Mouse (Mus musculus) brown adipose tissue, adult 24 weeks (tissue): ENCODE measurements around the gene Peak1. TPM values are rescaled to one million over a fixed set of nuclear protein-coding genes. Genes with fewer than 3 reads are reported as not detected.
A peak's percentile ranks its signal among the peaks of the same experiment; 100 is the strongest.

Source experiments
- H3K27ac ChIP-seq: fragments of 200-500 bp; replicated peaks from 2 replicates; pipeline ENCODE4 v1.5.1; 2012; ENCODE audit warnings: low read depth, mild to moderate bottlenecking, low read length
- H3K4me1 ChIP-seq: fragments of 200-500 bp; 2 replicates; pipeline ENCODE4 v1.6.1; 2012; ENCODE audit warnings: low read length, mixed read lengths; ENCODE audit not compliant: control insufficient read depth, insufficient read depth, insufficient read length
- H3K4me3 ChIP-seq: fragments of 200-500 bp; 2 replicates; pipeline ENCODE4 v1.5.1; 2012; ENCODE audit warnings: low read depth, mild to moderate bottlenecking, low read length, moderate library complexity; ENCODE audit not compliant: insufficient read depth
- polyA plus RNA-seq: library from polyadenylated mRNA; stranded (reverse); fragments of >200 nt; gene quantifications from 2 replicates; pipeline ENCODE4 v1.2.4, GENCODE M21; 2012; ENCODE audit not compliant: missing spikeins, insufficient read depth, insufficient read length

Peak1 gene
- polyA plus RNA-seq, 1 experiment, result 9.6 TPM

GRCm38 (mm10) chr9:56191498-56192455 is 226.1 kb downstream of the Peak1 start:
- Histone ChIP-seq H3K27ac (no peak overlapping the region), H3K4me1 (no peaks in the 10 kb centered on the region), H3K4me3 (no peak overlapping the region)

- no peaks in the 10 kb centered on the region for H3K4me1 ChIP-seq
- no peak overlapping the region for H3K4me3 ChIP-seq
- H3K27ac ChIP-seq, result no peak overlapping the region
Observed at GRCm38 (mm10) chr9:56180118-56180781, 237.6 kb downstream of the Peak1 start.

GRCm38 (mm10) chr9:56179416-56180117 is 238.3 kb downstream of the Peak1 start:
- H3K4me3 ChIP-seq, result no peak overlapping the region
- H3K4me1 ChIP-seq, result no peaks in the 10 kb centered on the region
- no peak overlapping the region for H3K27ac ChIP-seq

- H3K27ac ChIP-seq, result no peak overlapping the region
- H3K4me1 ChIP-seq, result no peaks in the 10 kb centered on the region
- no peak overlapping the region for H3K4me3 ChIP-seq
Observed at GRCm38 (mm10) chr9:56177354-56177753, 240.5 kb downstream of the Peak1 start.

- Histone ChIP-seq H3K4me3 (no peak overlapping the region), H3K4me1 (no peaks in the 10 kb centered on the region), H3K27ac (no peak overlapping the region)
Observed at GRCm38 (mm10) chr9:56175316-56175715, 242.6 kb downstream of the Peak1 start.

GRCm38 (mm10) chr9:56167690-56168089 is 250.2 kb downstream of the Peak1 start:
- Histone ChIP-seq H3K27ac (no peak overlapping the region), H3K4me1 (no peaks in the 10 kb centered on the region)

GRCm38 (mm10) chr9:56166161-56166560 is 251.7 kb downstream of the Peak1 start:
- Histone ChIP-seq H3K4me3 (no peak overlapping the region), H3K4me1 (no peaks in the 10 kb centered on the region), H3K27ac (no peak overlapping the region)

More at GRCm38 (mm10) chr9:56167690-56168089, 250.2 kb downstream of the Peak1 start:
- H3K4me3 ChIP-seq, result no peak overlapping the region

- Histone ChIP-seq H3K27ac (0 out of 2 replicates have a peak within 1 kb of the TSS, but pooled peaks have one; percentile 23), H3K4me3 (no peak within 1 kb of the TSS), H3K4me1 (no peaks in the 10 kb centered on the region)
Observed at GRCm38 (mm10) chr9:56165377-56165776, 252.5 kb downstream of the Peak1 start, which contains the start of gene Tspan3. Gene Tspan3, minus strand, starts transcription at chr9:56165477.

GRCm38 (mm10) chr9:56160341-56161141 is 257.3 kb downstream of the Peak1 start:
- H3K27ac ChIP-seq, result peak overlapping the region; percentile 65
- H3K4me3 ChIP-seq, result peak overlapping the region; percentile 75

GRCm38 (mm10) chr9:56159456-56159855 is 258.4 kb downstream of the Peak1 start:
- Histone ChIP-seq H3K4me3 (peak overlapping the region; percentile 34; the same call in 1 of the 2 replicates), H3K27ac (peak overlapping the region; percentile 27; the same call in 1 of the 2 replicates), H3K4me1 (peaks cover 13% of the 10 kb centered on the region)

More at GRCm38 (mm10) chr9:56160341-56161141, 257.3 kb downstream of the Peak1 start:
- peaks cover 13% of the 10 kb centered on the region for H3K4me1 ChIP-seq

GRCm38 (mm10) chr9:56158077-56158476 is 259.8 kb downstream of the Peak1 start:
- Histone ChIP-seq H3K4me3 (no peak overlapping the region), H3K27ac (no peak overlapping the region; the same call in 1 of the 2 replicates), H3K4me1 (peaks cover 13% of the 10 kb centered on the region)

GRCm38 (mm10) chr9:56154572-56154971 is 263.3 kb downstream of the Peak1 start:
- no peak overlapping the region; the same call in 1 of the 2 replicates for H3K27ac ChIP-seq
- no peak overlapping the region for H3K4me3 ChIP-seq
- peaks cover 18% of the 10 kb centered on the region for H3K4me1 ChIP-seq

GRCm38 (mm10) chr9:56152482-56153007 is 265.3 kb downstream of the Peak1 start:
- H3K4me3 ChIP-seq, result no peak overlapping the region
- H3K4me1 ChIP-seq, result peaks cover 10% of the 10 kb centered on the region
- peak overlapping the region; percentile 97 for H3K27ac ChIP-seq
